Mouse (Mus musculus) effector memory CD4-positive, alpha-beta T cell, adult 7 months (primary cell): Measurements from ENCODE around the gene Olfr1331. TPM values are rescaled to one million over a fixed set of nuclear protein-coding genes. Genes with fewer than 3 reads are reported as not detected.

Experiments
- polyA plus RNA-seq: library from polyadenylated mRNA; unstranded; fragments of 100-300 nt; shearing (Covaris generic); gene quantifications from one replicate; pipeline ENCODE4 v1.2.1, GENCODE M21; 2017

The Olfr1331 gene
- polyA plus RNA-seq, result 0.91 TPM

DNA sequence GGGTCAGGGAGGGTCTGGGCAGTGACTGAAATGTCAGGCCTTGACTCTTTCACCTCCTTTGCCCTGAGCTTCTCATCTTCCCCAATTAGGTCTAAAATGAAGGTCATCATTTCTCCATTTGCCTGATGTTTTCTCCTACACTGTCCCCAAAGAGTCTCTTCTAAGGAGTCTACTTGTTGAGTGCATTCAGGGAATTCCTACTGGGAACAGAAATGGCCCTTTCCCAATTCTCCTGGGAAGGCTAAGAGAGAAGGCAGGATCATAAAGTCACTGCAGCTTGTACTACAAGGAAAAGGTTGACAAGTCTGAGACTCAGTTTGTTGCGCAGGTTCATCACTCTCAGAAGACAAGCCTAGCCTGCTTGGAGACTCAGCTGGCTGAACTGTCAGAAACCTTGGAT lies at the start of gene Olfr1331:
TSS of gene Olfr1331 (plus strand) at position 301 of the 400 bp plus-strand sequence.

DNA sequence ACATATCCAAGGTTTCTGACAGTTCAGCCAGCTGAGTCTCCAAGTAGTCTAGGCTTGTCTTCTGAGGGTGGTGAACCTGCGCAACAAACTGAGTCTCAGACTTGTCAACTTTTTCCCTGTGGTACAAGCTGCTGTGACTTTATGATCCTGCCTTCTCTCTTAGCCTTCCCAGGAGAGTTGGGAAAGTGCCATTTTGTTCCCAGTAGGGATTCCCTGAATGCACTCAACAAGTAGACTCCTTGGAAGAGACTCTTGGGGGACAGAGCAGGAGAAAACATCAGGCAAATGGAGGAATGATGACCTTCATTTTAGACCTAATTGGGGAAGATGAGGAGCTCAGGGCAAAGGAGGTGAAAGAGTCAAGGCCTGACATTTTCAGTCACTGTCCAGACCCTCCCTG lies 28.3 kb upstream of the Olfr1331 start, which contains the start of gene Olfr1333:
TSS of gene Olfr1333 (minus strand) at position 101 of the 400 bp plus-strand sequence.

GRCm38 (mm10) chr4:118888297-118888696 lies 23.8 kb downstream of the Olfr1331 start, which contains the start of gene Olfr1330:
Olfr1330 (plus strand) TSS chr4:118888597.

DNA sequence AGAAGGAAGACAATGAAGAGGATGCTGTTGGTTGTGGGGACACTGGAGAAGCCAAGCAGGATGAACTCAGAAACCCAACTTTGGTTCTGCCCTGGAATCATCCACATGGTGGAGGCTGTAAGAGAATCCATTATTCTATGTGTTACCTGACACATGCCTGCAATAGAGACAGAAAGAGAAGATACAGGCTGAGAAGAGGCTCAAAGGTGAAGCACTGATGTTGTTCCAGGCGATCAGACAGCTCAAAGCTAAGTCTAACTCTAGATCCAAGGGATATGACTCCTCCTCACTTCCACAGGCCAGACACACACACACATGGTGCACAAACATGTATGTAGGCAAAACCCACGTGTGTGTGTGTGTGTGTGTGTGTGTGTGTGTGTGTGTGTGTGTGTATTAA lies 52.9 kb downstream of the Olfr1331 start, which contains the start of gene Olfr1329:
TSS of gene Olfr1329 (minus strand) at position 101 of the 400 bp plus-strand sequence.

Other genes with a start within 250 kb of the Olfr1331 start
- not detected for gene Cfap57, start 243.9 kb upstream of the Olfr1331 start, polyA plus RNA-seq
- gene Ebna1bp2, start 243.8 kb upstream of the Olfr1331 start, polyA plus RNA-seq, result 120 TPM
- gene Olfr62, start 205.7 kb upstream of the Olfr1331 start, polyA plus RNA-seq, result not detected
- gene Olfr1342, start 171.9 kb upstream of the Olfr1331 start, polyA plus RNA-seq, result not detected
- 0.34 TPM for gene Olfr1341, start 161.1 kb upstream of the Olfr1331 start, polyA plus RNA-seq
- 0.11 TPM for gene Olfr1340, start 144.5 kb upstream of the Olfr1331 start, polyA plus RNA-seq
- not detected for gene Olfr1339, start 132.5 kb upstream of the Olfr1331 start, polyA plus RNA-seq
- not detected for gene Olfr1338, start 105.9 kb upstream of the Olfr1331 start, polyA plus RNA-seq
- gene Olfr1337, start 82.1 kb upstream of the Olfr1331 start, polyA plus RNA-seq, result not detected
- not detected for gene Olfr1335, start 54.7 kb upstream of the Olfr1331 start, polyA plus RNA-seq
- not detected for gene Olfr1333, start 28.4 kb upstream of the Olfr1331 start, polyA plus RNA-seq
- 0.61 TPM for gene Olfr1330, start 23.9 kb downstream of the Olfr1331 start, polyA plus RNA-seq
- gene Olfr1329, start 52.8 kb downstream of the Olfr1331 start, polyA plus RNA-seq, result not detected
- gene Olfr1328, start 74.0 kb downstream of the Olfr1331 start, polyA plus RNA-seq, result 0.15 TPM
- gene Lao1, start 96.9 kb downstream of the Olfr1331 start, polyA plus RNA-seq, result not detected
- 94.9 TPM for gene Slc2a1, start 244.1 kb downstream of the Olfr1331 start, polyA plus RNA-seq